Mouse (Mus musculus): ENCODE data around the gene Themis3.

DNA sequence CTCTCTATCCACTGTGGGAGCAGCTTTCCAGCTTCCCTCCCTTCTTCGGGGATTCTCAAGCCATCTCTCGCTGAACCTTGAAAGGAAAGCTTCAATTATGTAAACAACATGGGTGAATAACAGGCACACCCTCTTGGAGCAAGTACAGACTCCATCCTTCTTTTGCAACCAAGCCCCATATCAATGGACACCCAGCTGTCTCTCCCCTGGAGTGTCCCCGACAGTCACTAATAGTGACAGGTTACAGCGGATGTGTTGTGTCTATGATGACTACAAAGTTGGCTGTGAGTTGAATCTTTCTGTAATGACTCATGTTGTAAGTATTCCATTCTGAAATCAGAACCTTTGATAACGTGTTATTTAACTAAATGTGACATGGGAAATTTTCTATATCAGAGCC lies 71.0 kb downstream of the Themis3 start:
- TF ChIP-seq FLI1 (IDR thresholded peaks at IDR 0.05; ENCODE audit: low read length), result no peak
- no peak for TF ChIP-seq GATA1 (IDR thresholded peaks at IDR 0.05; ENCODE audit: borderline replicate concordance, low read length)

Measured in megakaryocyte, embryonic 14.5 days (primary cell).